Mouse (Mus musculus) E14TG2a.4 (cell line): ENCODE measurements around the gene Cops2.

ENCODE experiments used
- CTCF ChIP-seq: conservative IDR thresholded peaks from 2 replicates; pipeline ENCODE4 v1.5.1; 2014; ENCODE audit warnings: low read length
- POU5F1 ChIP-seq: IDR thresholded peaks from 2 replicates; pipeline ENCODE4 v1.6.1; 2014; ENCODE audit warnings: low read length, borderline replicate concordance

DNA sequence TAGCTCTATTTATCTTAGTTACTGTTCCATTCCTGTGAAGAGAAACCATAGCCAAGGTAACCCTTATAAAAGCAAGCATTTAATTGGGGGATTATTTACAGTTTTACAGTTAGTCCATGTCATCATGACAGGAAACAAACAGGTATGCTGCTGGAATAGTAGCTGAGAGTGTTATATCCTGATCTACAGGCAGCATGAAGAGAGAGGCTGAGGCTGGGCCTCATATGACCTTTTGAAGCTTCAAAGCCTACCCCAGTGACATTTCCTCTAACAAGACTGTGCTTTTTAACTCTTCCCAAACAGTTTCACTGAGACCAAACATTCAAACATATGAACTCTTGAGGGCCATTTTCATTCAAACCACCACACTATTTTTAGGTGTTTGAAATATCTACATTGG, 61.1 kb downstream of the Cops2 start:
- TF ChIP-seq CTCF = no peak
- no peak for TF ChIP-seq POU5F1
